Mouse (Mus musculus) C3H10T1/2 (cell line): ENCODE data around the gene 4930447C04Rik. TPM values are rescaled to one million over a fixed set of nuclear protein-coding genes. Genes with fewer than 3 reads are reported as not detected.

Source experiments
- polyA plus RNA-seq, 2 experiments: library from polyadenylated mRNA; unstranded; fragments of >200 nt; fragmentation: generic; extraction: Trizol; gene quantifications; one replicate each; pipeline ENCODE4 v1.2.1; 2012; ENCODE audit warnings: missing spikeins in 2 of 2

The 4930447C04Rik gene
- under 1 TPM in 1 of 2 experiments, not detected in 1; 0.02 TPM for polyA plus RNA-seq

GRCm38 (mm10) chr12:72940071-72940821, at the start of gene 4930447C04Rik:
Gene 4930447C04Rik (minus strand): TSS chr12:72940774.

GRCm38 (mm10) chr12:72939616-72940015, 958 bp downstream of the 4930447C04Rik start, which contains the start of gene Six6:
Gene Six6 (plus strand): TSS chr12:72939892.

Other genes starting within 250 kb of the 4930447C04Rik start
- gene Ppm1a, start 183.3 kb downstream of the 4930447C04Rik start, polyA plus RNA-seq: 10 to 100 TPM; 13.4 to 66.0 TPM
- under 1 TPM; under 0.01 to 0.01 TPM for gene Six6, start 882 bp downstream of the 4930447C04Rik start, polyA plus RNA-seq
- 10 to 100 TPM; 13.1 to 61.1 TPM for gene Six1, start 113.1 kb upstream of the 4930447C04Rik start, polyA plus RNA-seq
- gene Six4, start 172.7 kb upstream of the 4930447C04Rik start, polyA plus RNA-seq: 1 to 10 TPM in 1 of 2 experiments, under 1 TPM in 1; 0.32 to 2.1 TPM
- gene Mnat1, start 182.9 kb upstream of the 4930447C04Rik start, polyA plus RNA-seq: 10 to 100 TPM in 1 of 2 experiments, 1 to 10 TPM in 1; 4.9 to 26.6 TPM